Mouse (Mus musculus): Measurements from ENCODE around the gene Igsf9.

Igsf9 gene

DNA sequence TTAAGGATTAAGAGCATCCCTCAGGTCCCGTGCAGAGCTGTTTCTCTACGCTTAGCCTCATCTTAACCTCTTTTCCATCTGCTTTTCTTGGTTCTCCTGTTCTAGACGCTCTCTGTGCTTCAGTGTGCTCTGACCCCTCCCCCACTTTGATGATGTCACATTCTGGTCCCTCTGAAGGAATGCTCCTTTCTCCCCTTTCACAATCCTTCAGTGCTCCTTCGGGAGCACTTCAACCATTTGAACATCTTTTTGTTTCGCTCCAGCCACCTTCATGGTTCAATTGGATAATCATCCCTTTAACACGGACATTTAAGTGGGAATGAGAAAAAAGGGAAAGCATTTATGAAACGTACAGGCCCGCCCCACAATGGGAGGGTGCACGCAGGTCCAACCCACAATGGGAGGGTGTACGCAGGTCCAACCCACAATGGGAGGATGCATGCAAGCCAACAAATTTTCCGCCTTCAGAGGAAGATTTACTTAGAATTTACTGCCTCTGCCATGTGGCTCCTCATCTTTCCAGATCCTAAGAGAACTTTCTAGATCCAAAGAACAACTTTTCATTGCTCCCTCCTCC, 13.2 kb upstream of the Igsf9 start:
- DNase-seq (ENCODE audit: low read depth) = no peak

DNA sequence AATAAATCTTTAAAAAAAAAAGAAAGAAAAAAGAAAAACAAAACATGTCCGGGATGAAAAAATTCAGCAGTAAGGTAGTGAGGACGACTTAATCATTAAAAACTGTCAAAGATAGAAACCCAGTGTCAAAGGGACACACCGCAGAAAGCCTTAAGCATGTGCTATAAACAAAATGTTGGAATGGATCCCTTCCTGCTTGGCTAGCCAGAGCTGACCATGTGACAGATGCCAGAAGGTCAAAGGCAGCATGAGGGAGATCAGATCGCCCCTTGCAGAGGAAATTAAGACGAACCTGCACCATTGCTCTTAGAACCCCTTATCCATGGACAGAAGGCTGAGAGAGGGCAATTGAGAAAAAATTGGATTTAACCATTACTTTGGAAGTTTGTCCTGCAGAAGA, 12.2 kb upstream of the Igsf9 start:
- no peak for DNase-seq (ENCODE audit: low read depth)

DNA sequence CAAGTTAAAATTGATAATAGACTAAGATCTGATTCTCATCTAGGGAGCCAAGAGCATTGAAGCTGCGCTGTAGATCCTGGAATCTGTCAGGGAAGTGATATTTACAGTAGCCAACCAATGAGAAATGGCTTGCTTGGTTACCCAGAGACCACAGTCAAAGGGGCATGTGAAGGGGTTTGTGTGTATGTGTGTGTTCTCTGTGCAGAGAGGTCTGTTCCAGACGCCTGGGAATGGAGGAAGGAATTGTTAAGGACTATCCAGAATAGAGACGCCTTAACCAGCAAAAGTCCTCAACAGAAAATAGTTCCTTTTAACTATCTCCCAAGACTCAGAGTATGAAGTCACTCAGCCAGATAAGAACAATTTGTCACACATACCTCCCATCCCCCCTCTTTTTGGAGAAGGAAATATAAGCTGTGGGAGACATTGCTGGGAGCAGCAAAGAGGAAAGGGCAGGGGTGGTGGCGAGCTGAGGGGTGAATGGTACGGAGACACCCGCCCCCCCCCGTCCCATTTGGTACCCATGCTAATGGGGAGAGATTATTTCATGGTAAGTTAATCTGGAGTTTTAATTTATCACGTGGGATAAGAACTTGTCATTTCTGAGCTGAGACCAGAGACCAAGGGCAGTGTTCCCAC, 11.7 kb upstream of the Igsf9 start:
- no peak for DNase-seq (ENCODE audit: low read depth)

DNA sequence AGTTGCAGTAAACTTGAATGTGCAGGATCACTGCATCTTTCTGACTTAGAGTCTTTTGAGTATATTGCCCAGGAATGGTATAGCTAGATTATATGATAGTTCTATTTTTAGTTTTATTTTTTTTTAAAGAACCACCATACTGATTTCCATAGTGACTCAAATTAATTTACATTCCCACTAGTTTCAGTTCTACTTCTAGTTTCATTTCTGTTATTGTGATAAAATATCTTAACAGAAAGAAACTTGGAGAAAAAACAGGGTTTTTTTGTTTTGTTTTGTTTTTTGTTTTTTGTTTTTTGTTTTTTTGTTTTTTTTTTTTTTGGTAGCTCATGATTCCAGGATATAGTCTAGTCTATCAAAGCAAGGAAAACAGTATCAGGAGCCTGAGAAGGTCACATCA, 8.7 kb upstream of the Igsf9 start:
- no peak for DNase-seq (ENCODE audit: low read depth)

DNA sequence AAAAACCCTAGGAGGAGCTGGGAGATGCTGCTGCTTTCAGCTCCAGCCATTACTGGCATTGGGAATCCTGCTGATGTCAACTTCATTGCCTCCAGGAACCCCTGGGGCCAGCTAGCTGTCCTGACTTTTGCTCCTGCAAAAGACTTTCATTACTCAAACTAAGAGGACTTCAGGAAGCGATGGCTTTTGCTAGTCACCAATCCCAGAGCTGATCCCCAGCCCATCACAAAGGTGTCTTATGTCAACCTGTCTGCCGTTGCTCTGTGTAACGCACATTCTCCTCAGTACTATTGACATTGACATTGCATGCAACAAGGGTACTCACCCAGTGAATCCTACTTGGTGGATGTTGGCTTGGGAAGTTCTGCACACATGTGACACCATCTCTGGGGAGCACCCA, 7.4 kb upstream of the Igsf9 start:
- no peak for DNase-seq (ENCODE audit: low read depth)

DNA sequence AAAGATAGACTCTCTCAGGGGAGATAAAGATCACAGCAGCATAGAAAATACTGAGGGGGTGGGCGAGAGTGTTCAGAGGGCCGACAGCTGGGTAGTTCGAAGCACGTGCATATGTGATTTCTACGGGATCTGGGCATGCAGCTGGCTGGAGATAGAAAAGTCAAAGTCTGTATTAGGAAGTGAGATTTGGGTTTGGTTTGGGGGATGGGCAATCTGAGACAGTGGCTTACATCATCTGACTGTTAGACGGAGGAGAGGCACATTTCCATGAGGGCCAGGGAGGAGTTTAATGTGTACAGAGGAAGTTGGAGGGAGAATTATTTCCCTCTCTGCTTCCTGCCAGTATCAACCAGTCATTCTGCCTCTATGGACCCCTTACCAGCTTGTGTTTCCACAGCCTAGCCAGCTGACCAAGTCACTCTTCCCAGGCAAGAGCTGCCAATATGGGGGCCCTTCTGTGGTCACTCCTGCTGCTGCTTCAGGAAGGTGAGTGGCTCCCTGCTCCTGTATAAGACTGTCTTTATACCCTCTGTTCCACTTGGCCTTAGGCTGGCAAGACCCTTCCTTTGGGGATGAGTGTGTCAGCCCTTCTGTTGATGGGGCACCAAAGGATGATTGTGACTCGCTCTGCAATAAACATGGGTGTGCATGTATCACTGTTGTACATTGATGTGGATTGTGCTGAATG, 6.4 kb upstream of the Igsf9 start, which contains the start of gene Slamf9:
TSS of gene Slamf9 (plus strand) at position 305 of the 688 bp plus-strand sequence.
- DNase-seq (ENCODE audit: low read depth) = no peak

DNA sequence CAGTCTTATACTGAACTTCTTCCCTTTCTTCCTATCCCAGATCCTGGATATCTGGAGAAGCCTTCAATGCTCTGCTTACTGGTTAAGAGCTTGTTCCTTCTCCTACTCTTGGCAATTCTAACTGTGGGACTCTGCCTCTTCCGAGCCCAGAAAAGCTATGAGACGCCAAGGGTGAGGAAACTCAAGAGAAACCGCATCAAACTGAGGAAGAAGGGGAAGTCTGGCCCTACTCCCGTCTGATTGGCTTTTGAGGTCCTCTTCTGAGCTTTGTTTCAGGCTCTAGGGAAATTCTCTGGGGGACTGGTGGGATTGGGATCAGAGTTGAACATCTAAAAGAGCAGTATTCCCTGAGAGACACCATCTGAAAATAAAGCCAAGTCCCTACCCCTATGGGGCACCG, 3.6 kb upstream of the Igsf9 start:
- DNase-seq (ENCODE audit: low read depth) = no peak

DNA sequence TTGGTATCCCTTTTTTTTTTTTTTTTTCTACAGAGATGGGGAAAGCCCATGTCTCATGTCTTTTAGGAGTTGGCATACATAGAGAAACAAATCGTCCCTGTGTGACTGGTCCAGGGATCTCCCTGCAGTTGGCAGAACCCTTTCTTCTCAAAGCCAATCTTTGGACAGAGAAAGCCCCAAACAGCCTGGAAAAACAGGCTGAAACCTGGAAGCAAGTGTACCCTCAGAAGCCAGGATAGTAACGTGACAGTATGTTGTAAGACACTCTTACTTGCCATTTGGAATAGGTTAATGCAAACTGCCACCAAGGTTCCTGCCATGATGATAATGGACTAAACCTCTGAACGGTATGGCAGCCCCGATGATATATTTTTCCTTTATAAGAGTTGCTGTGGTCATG, 1.2 kb upstream of the Igsf9 start:
- no peak for DNase-seq (ENCODE audit: low read depth)

DNA sequence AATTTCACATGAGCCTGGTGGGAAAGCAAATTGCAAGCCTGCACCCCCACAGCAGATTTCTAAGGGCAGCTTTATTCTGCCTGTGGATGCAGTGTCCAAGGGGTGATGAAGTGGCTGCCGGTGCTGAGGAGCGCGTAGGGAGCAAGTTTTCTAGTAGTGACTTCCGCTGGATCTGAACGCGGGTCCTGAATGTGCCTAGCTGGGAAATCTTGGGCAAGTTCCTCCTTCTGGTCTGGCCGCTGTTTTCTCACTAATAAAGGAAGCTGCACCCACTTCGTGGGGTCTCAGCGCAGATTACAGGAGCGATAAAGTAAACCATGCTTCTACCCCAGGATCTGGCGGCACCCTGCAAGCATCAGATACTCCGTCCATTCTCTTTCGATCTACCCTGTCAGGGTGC, 477 bp upstream of the Igsf9 start:
- DNase-seq (ENCODE audit: low read depth) = no peak

DNA sequence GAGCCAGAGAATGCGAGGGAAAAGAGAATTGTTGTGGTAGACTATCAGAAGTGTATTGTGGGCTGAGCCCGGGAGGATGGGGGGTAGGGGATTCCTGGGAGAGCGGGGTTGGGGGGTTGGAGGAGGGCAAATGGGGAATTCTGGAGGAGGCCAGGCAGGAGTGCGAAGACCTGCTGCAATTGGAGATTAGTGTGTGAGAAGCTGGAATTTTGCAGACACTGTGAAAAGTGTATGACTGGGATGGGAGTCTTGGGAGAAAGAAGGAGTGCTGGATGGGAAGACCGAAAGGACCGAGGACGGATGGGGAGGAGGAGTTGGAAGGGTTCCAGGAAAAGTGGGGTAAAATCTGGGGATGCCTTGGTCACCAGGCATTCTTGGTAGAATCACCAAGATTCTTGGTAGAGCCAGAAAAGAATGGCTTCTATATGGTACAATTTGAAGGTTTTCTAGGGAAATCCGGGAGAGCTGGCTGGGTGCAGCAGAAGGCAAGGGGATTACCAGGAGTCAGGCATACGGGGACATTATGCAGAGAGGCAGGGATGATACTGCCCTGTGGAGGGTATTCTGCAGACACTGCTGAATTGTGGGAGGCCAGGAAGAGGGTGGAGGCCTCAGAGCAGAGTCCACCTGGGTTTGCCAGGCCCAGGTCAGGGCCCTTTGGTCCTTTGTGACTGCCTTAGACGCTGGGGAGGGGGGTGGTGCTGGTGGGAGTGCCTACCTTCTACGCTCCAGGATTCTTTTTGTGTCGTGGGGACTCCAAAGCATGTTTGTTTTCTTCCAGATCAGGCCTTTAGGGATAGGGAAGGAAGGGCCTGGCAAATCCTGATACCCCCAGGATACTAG, 1.2 kb downstream of the Igsf9 start:
- DNase-seq (ENCODE audit: low read depth) = no peak

DNA sequence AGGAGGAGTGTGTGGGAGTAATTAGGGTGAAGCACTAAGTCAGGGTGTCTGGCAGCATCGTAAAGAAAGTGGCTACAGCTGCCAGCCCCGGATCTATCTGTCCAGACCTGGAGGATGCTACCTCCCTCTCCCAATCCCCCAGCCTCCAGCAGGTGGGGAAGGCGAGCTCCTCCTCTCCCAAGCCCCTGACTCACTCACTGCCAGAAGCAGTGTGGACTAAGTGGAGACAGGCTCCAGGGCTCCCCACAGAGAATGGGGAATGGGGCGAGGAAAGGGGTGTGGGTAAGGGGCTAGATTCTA, 1.7 kb downstream of the Igsf9 start:
- no peak for DNase-seq (ENCODE audit: low read depth)

DNA sequence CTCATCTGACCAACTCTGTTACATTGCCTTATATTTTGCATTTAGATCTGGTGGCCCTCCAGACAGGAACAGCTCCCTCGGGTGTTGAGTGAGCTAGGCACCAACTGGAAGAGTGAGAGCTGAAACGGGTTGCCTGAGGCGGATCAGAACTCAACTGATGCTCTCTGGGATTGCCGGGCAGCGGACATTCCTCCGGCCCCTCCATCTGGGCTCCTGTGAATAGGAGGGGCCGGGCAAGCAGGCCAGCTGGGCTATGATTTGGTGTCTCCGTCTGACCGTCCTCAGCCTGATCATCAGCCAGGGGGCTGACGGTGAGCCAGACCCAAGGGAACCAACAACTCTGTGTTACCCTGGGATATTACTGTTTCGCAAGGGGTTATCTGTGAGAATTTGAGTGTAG, 2.6 kb downstream of the Igsf9 start:
- DNase-seq (ENCODE audit: low read depth) = no peak

DNA sequence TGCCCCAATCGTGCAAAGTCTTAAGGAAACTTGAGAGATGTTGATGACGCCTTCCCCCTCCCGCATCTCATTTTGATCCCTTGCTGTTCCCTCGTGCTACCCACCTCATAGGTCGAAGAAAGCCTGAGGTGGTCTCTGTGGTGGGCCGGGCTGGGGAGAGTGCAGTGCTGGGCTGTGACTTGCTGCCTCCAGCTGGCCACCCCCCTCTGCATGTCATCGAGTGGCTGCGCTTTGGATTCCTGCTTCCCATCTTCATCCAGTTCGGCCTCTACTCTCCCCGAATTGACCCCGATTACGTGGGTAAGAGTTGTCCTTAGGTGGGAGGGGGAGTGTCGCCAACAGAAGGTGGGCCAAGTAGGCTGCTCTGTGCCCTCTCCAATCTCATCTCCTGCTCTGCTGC, 3.1 kb downstream of the Igsf9 start:
- no peak for DNase-seq (ENCODE audit: low read depth)

DNA sequence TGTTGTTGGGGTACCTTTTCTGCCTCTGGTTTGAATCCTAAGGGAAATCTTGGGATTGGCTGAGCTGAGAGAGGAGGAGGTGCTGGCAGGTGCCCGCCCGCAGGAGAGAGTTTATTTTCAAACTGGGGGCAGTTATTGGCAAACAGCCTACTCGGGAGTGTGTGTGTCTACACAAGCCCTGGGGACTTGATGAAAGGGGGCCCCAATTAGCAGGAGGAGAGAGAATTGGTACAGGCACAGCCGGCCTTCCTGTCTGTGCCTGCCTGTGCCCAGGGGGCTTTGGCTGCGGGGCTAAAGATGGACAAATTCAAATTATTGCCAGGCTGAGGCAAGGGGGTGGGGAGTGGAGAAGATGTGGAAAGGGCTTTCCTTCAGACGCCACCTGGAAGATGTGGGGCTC, 4.2 kb downstream of the Igsf9 start:
- no peak for DNase-seq (ENCODE audit: low read depth)

DNA sequence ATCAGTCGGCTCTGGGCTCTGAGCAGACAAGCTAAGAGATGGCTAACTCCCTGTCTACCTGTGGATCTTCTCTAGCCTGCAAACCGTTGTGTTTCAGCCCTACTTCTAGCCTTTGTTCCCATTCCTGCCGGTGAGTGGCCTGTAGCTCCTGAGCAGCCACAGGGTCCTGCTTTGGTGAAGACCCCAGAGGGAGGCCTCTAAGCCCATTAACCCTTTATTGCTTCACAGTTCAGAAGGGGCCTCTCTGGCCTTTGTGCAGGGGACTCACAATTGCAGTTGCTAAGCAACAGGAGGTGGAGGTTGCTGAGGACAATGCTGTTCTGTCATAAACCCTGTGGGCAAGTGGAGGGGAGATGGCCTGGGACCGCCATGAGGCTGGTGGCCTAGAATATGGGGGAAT, 4.6 kb downstream of the Igsf9 start:
- DNase-seq (ENCODE audit: low read depth) = no peak

DNA sequence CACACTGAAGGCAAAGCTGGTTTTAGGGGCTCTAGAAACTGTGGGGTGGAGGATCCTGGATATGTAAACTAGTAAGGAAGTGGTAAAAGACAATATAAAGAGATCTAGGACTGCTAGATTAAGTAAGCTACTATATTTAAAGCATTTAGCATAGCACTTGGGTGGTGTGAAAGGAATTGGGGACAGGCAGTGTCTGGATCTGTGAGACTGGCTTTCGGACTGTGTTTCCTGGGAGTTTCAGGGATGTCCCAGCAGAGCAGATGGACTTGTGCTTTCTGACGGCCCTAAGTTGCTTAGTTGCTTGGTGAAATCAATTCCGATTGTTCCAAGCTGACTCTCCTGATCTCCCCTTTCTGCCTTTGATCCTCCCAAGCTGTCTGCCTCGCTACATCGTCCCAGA, 5.1 kb downstream of the Igsf9 start:
- no peak for DNase-seq (ENCODE audit: low read depth)

DNA sequence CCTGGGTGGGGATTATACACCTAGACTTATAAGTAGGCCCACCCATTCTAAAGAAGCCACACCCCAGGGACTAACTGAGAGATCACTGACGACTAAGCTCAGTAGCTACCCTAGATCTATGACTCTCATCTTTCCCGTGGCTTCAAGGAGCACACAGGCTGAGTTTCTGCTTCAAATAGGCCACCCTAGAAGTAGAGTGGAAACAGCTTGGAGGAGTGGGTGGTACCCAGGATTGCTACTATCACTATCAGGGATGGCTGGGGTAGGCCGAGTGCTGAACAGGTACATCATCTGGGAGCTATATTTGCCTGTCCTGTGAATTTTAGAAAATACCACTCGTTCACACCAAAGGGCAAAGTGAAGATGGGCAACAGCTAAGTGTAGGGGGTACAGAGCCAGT, 6.3 kb downstream of the Igsf9 start:
- DNase-seq (ENCODE audit: low read depth) = no peak

DNA sequence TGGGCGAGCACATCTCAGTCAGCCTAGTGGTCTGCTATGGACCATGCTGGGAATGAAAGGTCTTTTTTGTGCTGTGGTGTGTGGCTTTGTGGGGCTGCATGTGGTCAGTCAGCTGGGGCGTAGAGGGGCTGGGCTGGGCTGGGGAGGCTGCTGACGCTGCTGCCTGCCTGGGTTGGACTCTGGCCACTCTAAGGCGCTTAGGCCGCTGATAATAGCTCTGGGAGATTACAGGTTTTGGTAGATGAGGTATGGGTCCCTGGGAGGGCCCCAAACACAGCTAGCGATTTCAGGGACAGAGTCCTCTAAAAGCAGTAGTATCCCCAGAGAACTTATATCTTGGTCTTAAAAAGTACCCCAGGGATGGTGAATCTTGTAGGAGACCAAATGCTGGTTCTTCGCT, 7.2 kb downstream of the Igsf9 start:
- no peak for DNase-seq (ENCODE audit: low read depth)

DNA sequence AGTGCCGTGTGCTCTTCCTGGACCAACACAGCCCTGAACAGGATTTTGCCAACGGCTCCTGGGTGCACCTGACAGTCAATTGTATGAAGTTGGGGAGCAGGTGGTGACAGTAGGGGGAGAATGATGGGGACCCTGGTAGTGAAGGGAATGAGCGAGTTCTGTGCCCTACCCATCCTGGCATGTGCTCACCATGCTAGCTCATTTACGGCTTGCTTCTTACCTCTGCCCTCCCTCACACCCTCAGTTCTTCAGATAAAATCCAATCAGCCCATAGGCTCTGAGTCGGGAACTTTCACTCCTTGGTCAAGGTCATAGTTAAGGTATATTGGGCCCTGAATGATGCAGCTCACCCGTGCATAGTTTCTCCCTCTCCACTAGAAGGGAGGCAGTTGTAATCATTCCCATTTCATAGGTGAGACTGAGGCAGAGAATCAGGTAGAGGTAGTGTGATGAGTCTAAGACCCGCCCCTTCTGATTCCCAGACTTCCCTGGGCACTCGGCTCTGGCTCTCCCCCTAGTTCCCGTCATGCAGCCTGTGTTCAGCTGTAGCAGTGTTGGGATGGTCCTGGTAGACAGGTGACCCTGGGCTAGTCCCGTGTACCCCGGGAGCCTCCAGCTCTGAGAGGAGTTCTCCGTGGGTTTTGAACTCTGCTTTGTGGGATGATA, 8.1 kb downstream of the Igsf9 start:
- DNase-seq (ENCODE audit: low read depth) = no peak

DNA sequence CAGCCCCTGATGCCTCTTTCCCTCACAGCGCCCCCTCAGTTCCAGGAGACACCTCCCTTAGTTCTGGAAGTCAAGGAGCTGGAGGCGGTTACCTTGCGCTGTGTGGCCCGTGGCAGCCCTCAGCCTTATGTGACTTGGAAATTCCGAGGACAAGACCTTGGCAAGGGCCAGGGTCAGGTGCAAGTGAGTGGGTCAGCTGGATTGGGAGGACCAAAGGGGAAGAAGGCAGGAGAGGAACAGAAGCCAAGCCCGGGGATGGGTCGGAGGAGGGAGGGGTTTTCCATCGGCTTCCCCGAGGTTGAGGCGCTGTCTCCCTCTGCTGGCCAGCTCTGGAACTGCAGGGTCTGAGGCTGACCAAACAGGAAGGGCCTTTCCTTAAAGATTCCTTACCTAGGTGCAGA, 8.7 kb downstream of the Igsf9 start:
- DNase-seq (ENCODE audit: low read depth) = peak; percentile 84

DNA sequence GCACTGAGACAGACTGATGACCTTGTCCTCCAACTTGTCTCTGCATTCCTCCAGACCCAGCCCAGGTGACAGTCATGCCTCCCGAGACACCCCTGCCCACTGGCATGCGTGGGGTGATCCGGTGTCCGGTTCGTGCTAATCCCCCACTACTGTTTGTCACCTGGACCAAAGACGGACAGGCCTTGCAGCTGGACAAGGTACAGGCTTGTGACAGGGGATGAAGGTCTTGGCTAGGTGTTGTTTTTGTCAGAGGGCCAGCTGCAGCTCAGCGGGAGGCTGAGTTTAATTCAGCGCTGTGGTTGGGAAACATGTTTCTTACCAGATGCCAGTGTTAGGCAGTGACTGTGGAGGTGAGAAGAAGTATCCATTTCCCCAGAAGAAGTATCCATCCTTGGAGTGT, 10.5 kb downstream of the Igsf9 start:
- no peak for DNase-seq (ENCODE audit: low read depth)

DNA sequence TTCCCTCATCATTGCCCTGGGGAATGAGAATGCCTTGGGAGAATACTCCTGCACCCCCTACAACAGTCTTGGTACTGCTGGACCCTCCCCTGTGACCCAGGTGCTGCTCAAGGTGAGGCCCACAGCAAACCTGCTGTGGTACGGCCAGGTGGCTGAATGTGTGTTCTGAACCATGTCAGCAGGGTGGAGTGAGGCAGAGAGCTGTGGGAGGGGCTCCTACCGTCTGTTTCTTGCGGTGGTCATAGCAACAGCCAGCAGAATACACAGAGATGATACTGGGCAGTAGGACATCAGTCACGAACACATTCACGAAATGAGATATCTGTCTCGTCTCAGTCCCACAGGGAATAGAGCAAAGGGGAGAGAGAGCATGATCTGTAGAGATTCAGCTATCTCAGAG, 11.9 kb downstream of the Igsf9 start:
- DNase-seq (ENCODE audit: low read depth) = no peak

DNA sequence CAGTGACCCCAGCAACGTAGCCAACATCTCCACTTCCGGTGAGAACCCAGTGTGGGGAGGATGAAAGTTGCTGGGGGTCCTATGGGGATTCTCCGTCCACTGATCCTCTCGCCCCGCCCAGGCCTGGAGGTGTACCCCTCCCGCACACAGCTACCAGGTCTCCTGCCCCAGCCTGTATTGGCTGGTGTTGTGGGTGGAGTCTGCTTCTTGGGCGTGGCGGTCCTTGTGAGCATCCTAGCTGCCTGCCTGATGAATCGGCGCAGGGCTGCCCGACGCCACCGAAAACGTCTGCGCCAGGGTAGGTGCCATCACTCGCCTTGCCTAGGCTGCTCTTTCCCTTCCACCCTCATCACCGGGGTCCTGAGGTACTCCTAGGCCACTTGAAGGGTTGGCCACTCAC, 14.4 kb downstream of the Igsf9 start:
- no peak for DNase-seq (ENCODE audit: low read depth)

Data from induced T-regulatory cell, adult 2 months (primary cell).